Mouse (Mus musculus) duodenum, adult 2 months (tissue): ENCODE data around the gene Med31. TPM values are rescaled to one million over a fixed set of nuclear protein-coding genes. Genes with fewer than 3 reads are reported as not detected.

Source experiments
- polyA plus RNA-seq: library from polyadenylated mRNA; depleted of rRNA; stranded (reverse); fragments of >200 nt; gene quantifications from 2 replicates; pipeline ENCODE4 v1.2.3, GENCODE M21; 2012; ENCODE audit warnings: low replicate concordance; rRNA removed

The Med31 gene
- 2.2 TPM in 2 replicates for polyA plus RNA-seq

GRCm38 (mm10) chr11:72215410-72215797 lies at the start of gene Med31:
TSS of gene Med31 (minus strand) at chr11:72215592.

GRCm38 (mm10) chr11:72207204-72207833 lies 8.1 kb downstream of the Med31 start, which contains the start of the genes 4933427D14Rik and Txndc17:
TSS of gene 4933427D14Rik (minus strand) at chr11:72207459.
TSS of gene Txndc17 (plus strand) at chr11:72207547.

GRCm38 (mm10) chr11:72206341-72207203 lies 8.8 kb downstream of the Med31 start, which contains the start of gene Gm43951:
TSS of gene Gm43951 (minus strand) at chr11:72206840.

Other genes with a start within 250 kb of the Med31 start
- gene Aipl1, start 178.1 kb downstream of the Med31 start, polyA plus RNA-seq = 0.05 TPM in 2 replicates
- 0.44 and 0.60 TPM in 2 replicates for gene Pimreg, start 173.6 kb downstream of the Med31 start, polyA plus RNA-seq
- 2.8 and 3.7 TPM in 2 replicates for gene Pitpnm3, start 79.8 kb downstream of the Med31 start, polyA plus RNA-seq
- 0.02 and 0.04 TPM in 2 replicates for gene Gm43951, start 8.8 kb downstream of the Med31 start, polyA plus RNA-seq
- 1.2 and 2.3 TPM in 2 replicates for gene 4933427D14Rik, start 8.1 kb downstream of the Med31 start, polyA plus RNA-seq
- gene Txndc17, start 8.0 kb downstream of the Med31 start, polyA plus RNA-seq = 31.2 and 56.7 TPM in 2 replicates
- gene Slc13a5, start 51.6 kb upstream of the Med31 start, polyA plus RNA-seq = 0.08 TPM in 1 of 2 replicates, not detected in the other
- 12.3 and 17.9 TPM in 2 replicates for gene Xaf1, start 86.0 kb upstream of the Med31 start, polyA plus RNA-seq
- not detected in 2 replicates for gene Fbxo39, start 98.9 kb upstream of the Med31 start, polyA plus RNA-seq
- not detected in 2 replicates for gene Tekt1, start 146.8 kb upstream of the Med31 start, polyA plus RNA-seq
- gene Smtnl2, start 196.1 kb upstream of the Med31 start, polyA plus RNA-seq = 3.9 and 4.8 TPM in 2 replicates
- gene Ggt6, start 219.9 kb upstream of the Med31 start, polyA plus RNA-seq = 39.0 and 66.5 TPM in 2 replicates
- gene Mybbp1a, start 225.8 kb upstream of the Med31 start, polyA plus RNA-seq = 14.4 and 22.7 TPM in 2 replicates